Mouse (Mus musculus) limb, embryonic 12.5 days (tissue): ENCODE data around the gene Phactr1. TPM values are rescaled to one million over a fixed set of nuclear protein-coding genes. Genes with fewer than 3 reads are reported as not detected.
A peak's percentile ranks its signal among the peaks of the same experiment; 100 is the strongest.

Experiments used
- ATAC-seq: fragments of 200-750 bp; cut with Nextera tagmentation; 2 replicates; pipeline ENCODE4 v1.8.0; 2017; ENCODE audit warnings: low read depth, moderate TSS enrichment; ENCODE audit not compliant: insufficient number of reproducible peaks, insufficient read depth, low FRiP score, low TSS enrichment
- H3K27ac ChIP-seq: fragments of 300-500 bp; sonication (generic); 2 replicates; pipeline ENCODE4 v1.5.1; 2016; ENCODE audit warnings: mild to moderate bottlenecking, moderate library complexity
- H3K27me3 ChIP-seq: fragments of 300-500 bp; sonication (generic); 2 replicates; pipeline ENCODE4 v1.6.1; 2016; ENCODE audit warnings: mild to moderate bottlenecking, moderate library complexity
- H3K36me3 ChIP-seq: fragments of 300-500 bp; sonication (generic); 2 replicates; pipeline ENCODE4 v1.6.1; 2016; ENCODE audit warnings: mild to moderate bottlenecking, moderate library complexity
- H3K4me1 ChIP-seq: fragments of 300-500 bp; sonication (generic); replicated peaks from 2 replicates; pipeline ENCODE4 v1.6.1; 2016
- H3K4me2 ChIP-seq: fragments of 300-500 bp; sonication (generic); 2 replicates; pipeline ENCODE4 v1.6.1; 2016; ENCODE audit warnings: mild to moderate bottlenecking, moderate library complexity
- H3K4me3 ChIP-seq: fragments of 300-500 bp; sonication (generic); replicated peaks from 2 replicates; pipeline ENCODE4 v1.5.1; 2016; ENCODE audit warnings: mild to moderate bottlenecking
- H3K9ac ChIP-seq: fragments of 300-500 bp; sonication (generic); replicated peaks from 2 replicates; pipeline ENCODE4 v1.6.1; 2016; ENCODE audit warnings: mild to moderate bottlenecking, moderate library complexity
- H3K9me3 ChIP-seq: fragments of 300-500 bp; sonication (generic); 2 replicates; pipeline ENCODE4 v1.6.1; 2016; ENCODE audit warnings: mild to moderate bottlenecking, moderate library complexity
- WGBS: fragments of 180-500 bp; shearing (Covaris S2); methylation state at CpG from one replicate; pipeline ENCODE4 v1.1.7; 2016; 5-methylcytosine and 5-hydroxymethylcytosine counted together
- polyA plus RNA-seq: library from polyadenylated mRNA; unstranded; fragments of >200 nt; fragmentation: Nextera tagmentation; extraction: Ambion mirVana; gene quantifications from 2 replicates; pipeline ENCODE4 v1.2.1, GENCODE M21; 2016

Gene Phactr1
- polyA plus RNA-seq, 1 experiment from 2014 or later, result 6.8 TPM

- ATAC-seq, result peak; percentile 79; the same call in 1 of the 2 replicates
- no peak overlapping the region for H3K4me2 ChIP-seq
- no peak overlapping the region for H3K9ac ChIP-seq
- H3K36me3 ChIP-seq, result no peaks in the 10 kb centered on the region
- no peaks in the 10 kb centered on the region for H3K27me3 ChIP-seq
- H3K4me3 ChIP-seq, result no peak overlapping the region
- 14% methylated on average over 4 of the region's 4 CpGs for WGBS
- H3K4me1 ChIP-seq, result peaks cover 24% of the 10 kb centered on the region
- no peaks in the 10 kb centered on the region for H3K9me3 ChIP-seq
- H3K27ac ChIP-seq, result no peak overlapping the region
Measured at GRCm38 (mm10) chr13:43124683-43125074, 444.3 kb downstream of the Phactr1 start.

- H3K36me3 ChIP-seq, result no peaks in the 10 kb centered on the region
- ATAC-seq, result no peak
- H3K9me3 ChIP-seq, result no peaks in the 10 kb centered on the region
- peaks cover 10% of the 10 kb centered on the region for H3K4me1 ChIP-seq
- 50% methylated on average over 6 of the region's 6 CpGs for WGBS
- no peak overlapping the region for H3K9ac ChIP-seq
- H3K4me3 ChIP-seq, result no peak overlapping the region
- H3K4me2 ChIP-seq, result no peak overlapping the region
- no peaks in the 10 kb centered on the region for H3K27me3 ChIP-seq
- no peak overlapping the region for H3K27ac ChIP-seq
Measured at GRCm38 (mm10) chr13:43130161-43130560, 449.7 kb downstream of the Phactr1 start.

GRCm38 (mm10) chr13:43131741-43132191 lies 451.3 kb downstream of the Phactr1 start:
- 65% methylated on average over 10 of the region's 10 CpGs for WGBS
- Histone ChIP-seq H3K36me3 (no peaks in the 10 kb centered on the region), H3K4me2 (no peak overlapping the region), H3K27me3 (no peaks in the 10 kb centered on the region), H3K9me3 (no peaks in the 10 kb centered on the region), H3K4me1 (peaks cover 10% of the 10 kb centered on the region), H3K4me3 (no peak overlapping the region), H3K9ac (no peak overlapping the region), H3K27ac (no peak overlapping the region)
- ATAC-seq, result no peak

- H3K9ac ChIP-seq, result no peak overlapping the region
- no peaks in the 10 kb centered on the region for H3K36me3 ChIP-seq
- no peak overlapping the region for H3K4me2 ChIP-seq
- 74% methylated on average over 9 of the region's 9 CpGs for WGBS
- no peaks in the 10 kb centered on the region for H3K27me3 ChIP-seq
- peaks cover 10% of the 10 kb centered on the region for H3K4me1 ChIP-seq
- H3K27ac ChIP-seq, result no peak overlapping the region
- no peak overlapping the region for H3K4me3 ChIP-seq
- ATAC-seq, result no peak
- no peaks in the 10 kb centered on the region for H3K9me3 ChIP-seq
Measured at GRCm38 (mm10) chr13:43132859-43133258, 452.4 kb downstream of the Phactr1 start.

- H3K4me2 ChIP-seq, result no peak overlapping the region
- no peaks in the 10 kb centered on the region for H3K27me3 ChIP-seq
- no peak overlapping the region for H3K4me3 ChIP-seq
- no peaks in the 10 kb centered on the region for H3K36me3 ChIP-seq
- H3K4me1 ChIP-seq, result peaks cover 10% of the 10 kb centered on the region
- 66% methylated on average over 7 of the region's 7 CpGs for WGBS
- no peak for ATAC-seq
- H3K9ac ChIP-seq, result no peak overlapping the region
- H3K9me3 ChIP-seq, result no peaks in the 10 kb centered on the region
- H3K27ac ChIP-seq, result no peak overlapping the region
Measured at GRCm38 (mm10) chr13:43133400-43133799, 453.0 kb downstream of the Phactr1 start.

GRCm38 (mm10) chr13:43134468-43134867 lies 454.0 kb downstream of the Phactr1 start:
- 78% methylated on average over 4 of the region's 4 CpGs for WGBS

GRCm38 (mm10) chr13:43144720-43145418 lies 464.4 kb downstream of the Phactr1 start:
- no peaks in the 10 kb centered on the region for H3K27me3 ChIP-seq
- no peak overlapping the region for H3K4me2 ChIP-seq
- no peak for ATAC-seq
- H3K9me3 ChIP-seq, result no peaks in the 10 kb centered on the region
- H3K36me3 ChIP-seq, result no peaks in the 10 kb centered on the region
- WGBS, result 75% methylated on average over 7 of the region's 7 CpGs
- H3K4me3 ChIP-seq, result no peak overlapping the region
- peaks cover 5% of the 10 kb centered on the region for H3K4me1 ChIP-seq
- no peak overlapping the region for H3K9ac ChIP-seq
- H3K27ac ChIP-seq, result no peak overlapping the region

More at GRCm38 (mm10) chr13:43134468-43134867, 454.0 kb downstream of the Phactr1 start:
- H3K27me3 ChIP-seq, result no peaks in the 10 kb centered on the region
- H3K4me2 ChIP-seq, result no peak overlapping the region
- H3K9ac ChIP-seq, result no peak overlapping the region
- H3K4me3 ChIP-seq, result no peak overlapping the region
- no peaks in the 10 kb centered on the region for H3K9me3 ChIP-seq
- H3K27ac ChIP-seq, result no peak overlapping the region
- peaks cover 10% of the 10 kb centered on the region for H3K4me1 ChIP-seq
- ATAC-seq, result no peak
- H3K36me3 ChIP-seq, result no peaks in the 10 kb centered on the region

- no peak overlapping the region for H3K9ac ChIP-seq
- WGBS, result 29% methylated on average over 8 of the region's 8 CpGs
- no peak overlapping the region for H3K4me2 ChIP-seq
- no peaks in the 10 kb centered on the region for H3K9me3 ChIP-seq
- H3K36me3 ChIP-seq, result peaks cover 15% of the 10 kb centered on the region
- peaks cover 5% of the 10 kb centered on the region for H3K4me1 ChIP-seq
- no peaks in the 10 kb centered on the region for H3K27me3 ChIP-seq
- no peak overlapping the region for H3K4me3 ChIP-seq
- no peak for ATAC-seq
- no peak overlapping the region for H3K27ac ChIP-seq
Measured at GRCm38 (mm10) chr13:43146515-43147258, 466.3 kb downstream of the Phactr1 start.

- H3K27ac ChIP-seq, result no peak overlapping the region
- H3K9me3 ChIP-seq, result no peaks in the 10 kb centered on the region
- peaks cover 5% of the 10 kb centered on the region for H3K4me1 ChIP-seq
- H3K4me3 ChIP-seq, result no peak overlapping the region
- WGBS, result 53% methylated on average over 4 of the region's 4 CpGs
- no peak overlapping the region for H3K4me2 ChIP-seq
- H3K9ac ChIP-seq, result no peak overlapping the region
- peaks cover 35% of the 10 kb centered on the region for H3K36me3 ChIP-seq
- no peaks in the 10 kb centered on the region for H3K27me3 ChIP-seq
- no peak for ATAC-seq
Measured at GRCm38 (mm10) chr13:43148692-43149091, 468.3 kb downstream of the Phactr1 start.

GRCm38 (mm10) chr13:43149661-43150060 lies 469.2 kb downstream of the Phactr1 start:
- WGBS, result 69% methylated on average over 3 of the region's 3 CpGs
- no peak for ATAC-seq

GRCm38 (mm10) chr13:43152005-43152520 lies 471.6 kb downstream of the Phactr1 start:
- no peak overlapping the region for H3K27ac ChIP-seq
- H3K4me2 ChIP-seq, result no peak overlapping the region
- no peak for ATAC-seq
- no peak overlapping the region for H3K4me3 ChIP-seq
- 90% methylated on average over 14 of the region's 14 CpGs for WGBS
- no peaks in the 10 kb centered on the region for H3K9me3 ChIP-seq
- H3K4me1 ChIP-seq, result peaks cover 7% of the 10 kb centered on the region
- H3K27me3 ChIP-seq, result no peaks in the 10 kb centered on the region
- H3K36me3 ChIP-seq, result peaks cover 54% of the 10 kb centered on the region
- H3K9ac ChIP-seq, result no peak overlapping the region

More at GRCm38 (mm10) chr13:43149661-43150060, 469.2 kb downstream of the Phactr1 start:
- no peaks in the 10 kb centered on the region for H3K27me3 ChIP-seq
- H3K4me3 ChIP-seq, result no peak overlapping the region
- H3K4me2 ChIP-seq, result no peak overlapping the region
- H3K27ac ChIP-seq, result peak overlapping the region; percentile 35; the same call in 1 of the 2 replicates
- no peaks in the 10 kb centered on the region for H3K9me3 ChIP-seq
- peaks cover 5% of the 10 kb centered on the region for H3K4me1 ChIP-seq
- peaks cover 44% of the 10 kb centered on the region for H3K36me3 ChIP-seq
- H3K9ac ChIP-seq, result no peak overlapping the region
